Mouse (Mus musculus) embryonic facial prominence, embryonic 14.5 days (tissue): ENCODE results near the gene Stard13. TPM values are rescaled to one million over a fixed set of nuclear protein-coding genes. Genes with fewer than 3 reads are reported as not detected.

Source experiments
- ATAC-seq: fragments of 200-750 bp; cut with Nextera tagmentation; 2 replicates; pipeline ENCODE4 v1.8.0; 2017; ENCODE audit warnings: low read depth, moderate number of reproducible peaks, moderate TSS enrichment
- DNase-seq: peaks from one replicate; pipeline ENCODE4 v3.0.0-alpha.2; 2015; ENCODE audit warnings: low spot score
- H3K27ac ChIP-seq: fragments of 300-500 bp; sonication (generic); replicated peaks from 2 replicates; pipeline ENCODE4 v1.5.1; 2014; ENCODE audit warnings: low read depth, mild to moderate bottlenecking, low read length, moderate library complexity
- H3K27me3 ChIP-seq: fragments of 300-500 bp; sonication (generic); replicated peaks from 2 replicates; pipeline ENCODE4 v1.6.1; 2014; ENCODE audit warnings: low read length; ENCODE audit not compliant: control insufficient read depth, insufficient read depth
- H3K36me3 ChIP-seq: fragments of 300-500 bp; sonication (generic); 2 replicates; pipeline ENCODE4 v1.6.1; 2014; ENCODE audit warnings: low read length, mixed read lengths; ENCODE audit not compliant: control insufficient read depth, insufficient read depth
- H3K4me1 ChIP-seq: fragments of 300-500 bp; sonication (generic); 2 replicates; pipeline ENCODE4 v1.6.1; 2014; ENCODE audit warnings: antibody characterized with exemption, low read length; ENCODE audit not compliant: control insufficient read depth, insufficient read depth
- H3K4me2 ChIP-seq: fragments of 300-500 bp; sonication (generic); 2 replicates; pipeline ENCODE4 v1.6.1; 2014; ENCODE audit warnings: low read depth, mild to moderate bottlenecking, low read length, moderate library complexity, mixed read lengths
- H3K4me3 ChIP-seq: fragments of 300-500 bp; sonication (generic); 2 replicates; pipeline ENCODE4 v1.5.1; 2014; ENCODE audit warnings: low read depth, mild to moderate bottlenecking, low read length
- H3K9ac ChIP-seq: fragments of 300-500 bp; sonication (generic); 2 replicates; pipeline ENCODE4 v1.6.1; 2014; ENCODE audit warnings: low read depth, mild to moderate bottlenecking, low read length, moderate library complexity, mixed read lengths
- H3K9me3 ChIP-seq: fragments of 300-500 bp; sonication (generic); 2 replicates; pipeline ENCODE4 v1.6.1; 2016; ENCODE audit warnings: low read length; ENCODE audit not compliant: control insufficient read depth
- WGBS: fragments of 180-500 bp; shearing (Covaris S2); extraction: QIAGEN DNeasy Blood & Tissue Kit; methylation state at CpG from one replicate; pipeline ENCODE4 v1.1.7; 2014; 5-methylcytosine and 5-hydroxymethylcytosine counted together
- polyA plus RNA-seq: library from polyadenylated mRNA; unstranded; fragments of >200 nt; fragmentation: Nextera tagmentation; extraction: Ambion mirVana; gene quantifications from 2 replicates; pipeline ENCODE4 v1.2.1, GENCODE M21; 2014

The Stard13 gene
- polyA plus RNA-seq, 1 experiment from 2014 or later = 13.3 TPM

DNA sequence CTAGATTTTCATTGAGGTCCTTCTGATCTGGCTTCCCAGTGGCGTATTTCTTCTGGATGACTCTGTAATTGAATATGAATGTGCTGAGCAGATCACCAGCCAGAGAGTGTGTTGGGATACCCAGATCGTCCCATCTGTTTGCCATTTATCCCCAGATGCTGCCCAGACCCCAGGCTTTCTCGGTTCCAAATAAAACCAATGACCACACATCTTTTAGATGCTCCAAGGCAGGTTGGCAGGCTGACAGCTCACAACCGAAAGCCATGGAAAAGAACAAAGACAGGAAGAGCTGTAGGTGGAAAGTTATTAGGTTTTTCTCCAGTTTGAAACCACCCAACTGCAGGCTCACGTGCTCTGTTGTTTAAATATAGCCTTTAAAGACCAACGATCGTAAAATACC is 186.7 kb downstream of the Stard13 start:
- Histone ChIP-seq H3K4me1 (peaks cover 6% of the 10 kb centered on the region; the same call in 1 of the 2 replicates), H3K4me2 (no peak overlapping the region), H3K9me3 (no peaks in the 10 kb centered on the region), H3K36me3 (peaks cover 24% of the 10 kb centered on the region), H3K27me3 (no peaks in the 10 kb centered on the region), H3K4me3 (no peak overlapping the region), H3K9ac (no peak overlapping the region), H3K27ac (peak overlapping the region; percentile 68)
- WGBS = 50% methylated on average over 7 of the region's 7 CpGs
- ATAC-seq (0 out of 2 replicates have a peak, but pooled peaks have one; percentile 60), DNase-seq (peak; percentile 82)

GRCm38 (mm10) chr5:151046131-151046530 is 187.5 kb downstream of the Stard13 start:
- peaks cover 6% of the 10 kb centered on the region; the same call in 1 of the 2 replicates for H3K4me1 ChIP-seq
- no peaks in the 10 kb centered on the region for H3K9me3 ChIP-seq
- no peak overlapping the region for H3K27ac ChIP-seq
- no peak overlapping the region for H3K9ac ChIP-seq
- ATAC-seq (no peak), DNase-seq (no peak)
- no peaks in the 10 kb centered on the region for H3K27me3 ChIP-seq
- 92% methylated on average over 6 of the region's 6 CpGs for WGBS
- H3K4me2 ChIP-seq = no peak overlapping the region
- no peak overlapping the region for H3K4me3 ChIP-seq
- H3K36me3 ChIP-seq = peaks cover 23% of the 10 kb centered on the region; the same call in 1 of the 2 replicates

DNA sequence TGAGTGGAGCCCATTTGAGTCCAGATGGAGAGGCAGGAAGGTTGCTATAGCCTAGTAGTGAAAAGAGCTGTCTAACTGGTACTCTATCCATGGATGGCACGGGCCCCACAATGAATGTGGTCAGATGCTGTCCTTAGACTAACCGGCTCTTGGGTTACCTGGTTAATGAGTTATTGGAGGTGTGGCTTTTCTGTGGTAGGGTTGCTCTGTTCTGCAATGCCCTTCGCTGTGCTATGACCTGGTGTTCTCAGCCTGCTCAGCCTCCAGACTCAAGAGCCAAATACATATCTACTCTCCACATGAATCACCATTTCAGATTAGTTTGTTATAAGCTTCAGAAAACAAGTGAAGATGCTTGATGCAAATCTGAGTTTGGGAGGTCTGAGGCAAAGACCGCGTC is 190.7 kb downstream of the Stard13 start:
- no peak overlapping the region for H3K9ac ChIP-seq
- no peaks in the 10 kb centered on the region for H3K27me3 ChIP-seq
- WGBS = 94% methylated on average over 5 of the region's 5 CpGs
- no peak overlapping the region for H3K4me3 ChIP-seq
- H3K4me2 ChIP-seq = no peak overlapping the region
- H3K36me3 ChIP-seq = peaks cover 40% of the 10 kb centered on the region; the same call in 1 of the 2 replicates
- ATAC-seq = no peak
- H3K4me1 ChIP-seq = peaks cover 5% of the 10 kb centered on the region; the same call in 1 of the 2 replicates
- DNase-seq = no peak
- H3K9me3 ChIP-seq = no peaks in the 10 kb centered on the region
- no peak overlapping the region for H3K27ac ChIP-seq

DNA sequence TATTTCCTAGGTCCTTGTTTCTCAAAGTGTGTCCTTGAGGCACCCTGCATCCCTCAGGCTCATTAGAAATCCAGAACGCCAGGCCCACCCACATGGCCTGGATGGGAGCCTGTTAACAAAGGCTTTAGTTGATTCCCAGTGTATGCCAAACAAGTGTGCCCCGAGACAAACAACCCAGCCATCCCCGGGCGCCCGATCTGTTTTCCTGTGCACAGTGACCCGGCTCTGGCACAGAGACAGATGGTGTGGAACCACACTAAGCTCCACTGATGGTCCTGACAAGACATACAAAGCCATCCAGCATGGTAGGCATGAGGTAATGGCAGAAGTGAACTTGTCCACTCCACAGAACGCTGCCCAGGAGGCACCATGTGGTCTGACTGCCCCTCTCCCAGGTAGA is 195.8 kb downstream of the Stard13 start:
- no peaks in the 10 kb centered on the region; the same call in 1 of the 2 replicates for H3K9me3 ChIP-seq
- WGBS = 88% methylated on average over 7 of the region's 7 CpGs
- ATAC-seq = no peak

DNA sequence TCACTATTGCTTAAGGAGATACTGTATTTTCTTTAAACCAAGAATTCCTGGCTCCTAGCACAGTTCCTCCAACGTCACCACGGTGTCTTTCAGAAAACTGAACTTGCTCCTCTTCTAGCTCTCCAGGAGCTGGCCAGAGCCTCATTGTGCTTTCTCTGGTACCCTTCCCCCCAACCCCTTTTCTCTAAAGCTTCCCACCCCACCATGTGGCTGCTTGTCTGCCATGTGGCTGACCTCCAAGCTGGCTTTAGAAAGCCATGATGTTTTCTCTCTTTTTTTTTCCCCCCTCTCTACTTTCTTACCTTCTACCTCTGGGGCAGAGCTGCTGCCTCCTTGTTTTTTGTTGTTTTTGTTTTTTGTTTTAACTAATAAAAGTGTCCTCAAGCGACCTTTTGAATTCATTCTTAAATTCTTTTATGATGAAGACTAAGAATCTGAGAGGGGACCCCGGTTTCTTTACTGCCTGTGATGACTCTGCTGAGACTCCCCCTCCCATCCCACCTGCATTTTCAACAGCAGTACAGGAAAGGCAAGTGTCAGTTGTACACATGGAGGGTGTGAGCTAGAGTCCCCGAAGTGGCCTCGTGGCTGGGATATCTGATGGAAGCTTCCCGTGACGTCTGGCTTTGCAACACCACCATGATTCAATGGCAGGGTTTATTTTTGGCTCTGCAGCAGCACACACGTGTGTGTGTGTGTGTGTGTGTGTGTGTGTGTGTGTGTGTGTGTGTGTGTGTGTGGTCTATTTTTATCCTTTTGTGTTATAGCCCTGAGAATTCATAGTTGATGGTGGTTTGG is 198.7 kb downstream of the Stard13 start:
- Histone ChIP-seq H3K4me3 (no peak overlapping the region), H3K27ac (no peak overlapping the region), H3K36me3 (peaks cover 10% of the 10 kb centered on the region; the same call in 1 of the 2 replicates), H3K9ac (no peak overlapping the region), H3K4me2 (no peak overlapping the region), H3K27me3 (no peaks in the 10 kb centered on the region), H3K4me1 (no peaks in the 10 kb centered on the region), H3K9me3 (no peaks in the 10 kb centered on the region; the same call in 1 of the 2 replicates)
- 58% methylated on average over 9 of the region's 9 CpGs for WGBS
- DNase-seq (no peak), ATAC-seq (no peak)

More for the DNA sequence above, 195.8 kb downstream of the Stard13 start:
- Histone ChIP-seq H3K27ac (no peak overlapping the region), H3K36me3 (peaks cover 23% of the 10 kb centered on the region; the same call in 1 of the 2 replicates), H3K4me2 (no peak overlapping the region), H3K9ac (no peak overlapping the region), H3K4me3 (no peak overlapping the region), H3K27me3 (no peaks in the 10 kb centered on the region), H3K4me1 (no peaks in the 10 kb centered on the region)
- DNase-seq = no peak

GRCm38 (mm10) chr5:151028906-151029305 is 204.7 kb downstream of the Stard13 start:
- Histone ChIP-seq H3K9ac (no peak overlapping the region), H3K27me3 (no peaks in the 10 kb centered on the region), H3K9me3 (no peaks in the 10 kb centered on the region; the same call in 1 of the 2 replicates), H3K4me1 (no peaks in the 10 kb centered on the region), H3K4me3 (no peak overlapping the region), H3K36me3 (no peaks in the 10 kb centered on the region), H3K27ac (no peak overlapping the region), H3K4me2 (no peak overlapping the region)
- 73% methylated on average over 6 of the region's 6 CpGs for WGBS
- ATAC-seq (no peak), DNase-seq (no peak)

- no peak overlapping the region for H3K4me3 ChIP-seq
- DNase-seq (peak; percentile 55), ATAC-seq (peak; percentile 72)
- H3K36me3 ChIP-seq = no peaks in the 10 kb centered on the region
- no peaks in the 10 kb centered on the region for H3K27me3 ChIP-seq
- WGBS = 33% methylated on average over 7 of the region's 7 CpGs
- no peak overlapping the region for H3K4me2 ChIP-seq
- peaks cover 15% of the 10 kb centered on the region for H3K4me1 ChIP-seq
- H3K9ac ChIP-seq = no peak overlapping the region
- no peaks in the 10 kb centered on the region for H3K9me3 ChIP-seq
- H3K27ac ChIP-seq = no peak overlapping the region
Observed at GRCm38 (mm10) chr5:151027171-151027570, 206.5 kb downstream of the Stard13 start.

DNA sequence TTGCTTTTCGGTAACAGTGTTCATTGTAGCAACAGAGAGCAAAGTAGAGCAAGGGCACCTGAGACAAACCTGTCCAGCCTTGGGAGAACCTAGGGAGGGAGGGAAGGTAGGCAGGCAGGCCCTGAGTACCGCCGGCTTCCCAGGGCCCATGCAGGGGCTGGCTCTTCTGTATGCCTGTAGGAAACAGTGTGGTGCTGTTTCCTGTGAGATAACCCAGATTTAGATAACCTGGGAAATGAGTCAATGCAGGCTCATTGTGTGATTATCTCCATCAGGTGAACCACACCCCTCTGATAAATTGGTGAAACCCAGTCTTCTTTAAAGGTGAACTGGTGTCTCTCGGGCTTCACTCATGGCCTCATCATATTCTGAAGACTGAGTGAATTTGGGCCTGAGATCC is 207.6 kb downstream of the Stard13 start:
- no peaks in the 10 kb centered on the region for H3K9me3 ChIP-seq
- WGBS = 86% methylated on average over 4 of the region's 4 CpGs
- H3K4me3 ChIP-seq = no peak overlapping the region
- H3K27ac ChIP-seq = no peak overlapping the region
- H3K9ac ChIP-seq = no peak overlapping the region
- no peak overlapping the region for H3K4me2 ChIP-seq
- ATAC-seq = no peak
- no peaks in the 10 kb centered on the region for H3K36me3 ChIP-seq
- peaks cover 15% of the 10 kb centered on the region for H3K4me1 ChIP-seq
- DNase-seq = no peak
- H3K27me3 ChIP-seq = no peaks in the 10 kb centered on the region

GRCm38 (mm10) chr5:151024483-151024882 is 209.2 kb downstream of the Stard13 start:
- H3K4me1 ChIP-seq = peaks cover 15% of the 10 kb centered on the region
- 67% methylated on average over 2 of the region's 2 CpGs for WGBS
- DNase-seq = no peak

More at GRCm38 (mm10) chr5:151024483-151024882, 209.2 kb downstream of the Stard13 start:
- Histone ChIP-seq H3K27me3 (no peaks in the 10 kb centered on the region), H3K4me2 (no peak overlapping the region), H3K36me3 (no peaks in the 10 kb centered on the region), H3K27ac (no peak overlapping the region), H3K9me3 (no peaks in the 10 kb centered on the region), H3K9ac (no peak overlapping the region), H3K4me3 (no peak overlapping the region)
- no peak for ATAC-seq
